Mouse (Mus musculus) gastrocnemius, postnatal 14 days (tissue): ENCODE measurements around the gene Tmem267. TPM values are rescaled to one million over a fixed set of nuclear protein-coding genes. Genes with fewer than 3 reads are reported as not detected.
"Not testable (repeated sequence)": the region's sequence is repeated elsewhere in the genome, so short reads cannot be mapped to it uniquely, and the experiment has no call there.

ENCODE experiments used
- DNase-seq: peaks from one replicate; pipeline ENCODE4 v3.0.0; 2021; ENCODE audit warnings: mixed read lengths
- intact Hi-C: fragments of 180-260 bp; cut with DNase I; formaldehyde crosslinking; loops from one replicate; pipeline ENCODE4 v1.15.1; 2025; ENCODE audit warnings: low total_unique reads
- long read RNA-seq, 2 experiments: library from polyadenylated mRNA; stranded (forward); transcript quantifications; one replicate each; pipeline ENCODE4 v2.0.0; 2021
- total RNA-seq, 2 experiments: library from RNA; stranded (reverse); gene quantifications; 2 replicates each; pipeline ENCODE4 v1.2.3; 2021

The Tmem267 gene
- 1 to 10 TPM; 6.3 to 8.6 TPM for total RNA-seq
- long read RNA-seq, experiment 1 = 0 reads
- long read RNA-seq, experiment 2 = 0 reads

DNA sequence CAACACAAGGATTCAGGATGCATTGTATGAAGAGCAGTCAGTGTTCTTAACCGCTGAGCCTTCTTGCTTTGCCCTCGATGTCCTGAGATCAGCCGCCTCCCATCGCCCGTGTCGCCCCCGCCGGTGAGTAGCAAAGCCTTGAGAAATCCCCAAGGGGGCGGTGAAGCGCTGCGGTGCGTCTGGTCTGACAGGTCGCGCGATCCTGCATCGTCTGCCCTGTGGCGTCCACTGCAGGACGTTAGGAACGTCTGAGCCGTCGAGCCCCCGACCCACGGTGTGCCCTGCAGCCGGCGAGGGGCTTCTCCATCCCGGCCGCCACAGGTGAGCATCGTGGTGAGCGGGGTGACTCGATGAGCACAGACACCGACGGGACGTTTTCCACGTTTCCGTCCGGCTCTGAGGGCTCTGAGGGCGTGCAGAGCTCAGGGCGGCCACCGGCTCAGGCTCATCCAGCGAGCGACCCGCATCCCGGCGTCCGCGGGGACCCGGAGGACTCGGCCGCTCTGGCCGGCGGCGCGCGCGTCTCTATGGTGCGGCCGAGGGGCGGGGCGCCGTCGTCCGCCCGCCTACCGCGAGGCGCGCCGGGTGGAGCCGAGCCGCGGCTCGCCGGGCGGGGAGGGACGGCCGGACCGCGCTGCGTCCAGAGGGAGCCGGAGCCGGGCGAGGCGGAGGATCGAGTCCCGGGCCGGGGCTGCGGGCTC, at the start of gene Tmem267, which contains the start of gene 3110070M22Rik:
Gene Tmem267, plus strand, starts transcription at position 160 of the 701 bp plus-strand sequence.
Gene 3110070M22Rik, minus strand, starts transcription at position 504 of the 701 bp plus-strand sequence.
- peak; percentile 86 for DNase-seq
- intact Hi-C loops = no loop called here

DNA sequence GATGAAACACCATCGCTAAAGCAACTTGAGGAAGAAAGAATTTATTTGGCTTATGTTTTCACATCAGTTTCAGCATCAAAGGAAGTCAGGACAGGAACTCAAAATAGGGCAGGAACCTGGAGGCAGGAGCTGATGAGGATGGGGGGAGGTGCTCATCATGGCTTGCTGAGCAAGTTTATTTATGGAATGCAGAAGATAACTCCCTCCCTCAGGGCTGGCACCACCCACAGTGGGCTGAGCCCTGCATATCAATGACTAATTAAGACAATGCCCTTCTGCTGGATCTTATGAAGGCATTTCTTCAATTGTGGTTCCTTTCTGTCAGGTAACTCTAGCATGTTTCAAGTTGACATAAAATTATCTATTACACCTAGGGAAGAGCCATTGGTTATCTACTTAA, 45.6 kb upstream of the Tmem267 start:
- intact Hi-C loops = no loop called here
- DNase-seq = no peak

DNA sequence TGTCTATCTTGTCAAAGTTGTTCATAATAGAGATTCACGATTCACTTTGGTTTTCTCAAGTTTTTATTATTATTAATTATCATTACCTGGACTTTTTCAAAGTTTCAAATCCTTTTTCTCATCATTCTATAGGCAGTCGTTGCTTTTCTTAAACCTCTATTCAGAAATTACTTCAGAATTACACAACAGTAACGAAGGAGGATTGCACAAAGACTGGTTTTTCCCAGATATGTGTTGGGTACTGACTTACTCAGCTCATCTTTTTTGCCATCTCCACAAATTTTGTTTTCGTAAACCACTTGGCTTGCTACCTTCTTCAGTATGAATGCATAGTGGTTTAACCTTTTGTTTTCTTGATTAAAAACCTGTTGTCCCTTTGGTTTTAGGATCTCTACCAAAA, 34.3 kb upstream of the Tmem267 start:
- DNase-seq = no peak
- intact Hi-C loops = no loop called here

DNA sequence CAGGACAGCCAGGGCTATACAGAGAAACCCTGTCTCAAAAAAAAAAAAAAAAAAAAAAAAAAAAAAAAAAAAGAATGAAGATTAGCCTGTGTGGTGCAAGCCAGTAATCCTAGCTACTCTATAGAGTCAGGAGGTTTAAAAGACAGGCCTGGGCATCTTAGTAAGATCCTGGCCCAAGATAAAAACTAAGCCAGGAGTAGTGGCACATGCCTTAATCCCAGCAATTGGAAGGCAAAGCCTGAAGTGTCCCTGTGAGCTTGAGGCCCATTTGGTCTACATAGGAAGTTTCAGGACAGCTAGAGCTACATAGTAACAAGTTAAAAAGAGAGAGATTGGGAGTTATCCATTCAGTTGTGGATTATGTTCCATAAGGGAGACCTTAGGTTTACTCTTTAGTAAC, 32.8 kb upstream of the Tmem267 start:
- intact Hi-C loops = no loop called here
- no peak for DNase-seq

DNA sequence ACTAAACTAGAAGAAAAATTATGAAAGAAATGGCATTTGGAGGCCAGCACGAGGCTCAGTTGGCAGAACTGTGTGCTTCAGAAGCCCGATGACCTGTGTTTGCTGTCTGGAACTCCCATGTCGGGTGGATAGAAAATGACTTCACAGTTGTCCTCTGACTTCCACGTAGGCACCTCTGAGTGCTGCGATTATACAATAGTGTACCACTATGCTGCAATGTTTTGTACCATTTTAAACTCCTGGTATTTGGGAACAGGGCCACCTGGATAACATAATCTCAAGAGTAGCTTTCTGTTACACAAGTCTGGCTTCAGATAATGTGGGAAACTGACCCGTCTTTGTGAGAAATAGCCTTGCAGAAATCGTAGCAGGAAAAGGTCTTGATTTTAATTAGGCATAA, 31.5 kb upstream of the Tmem267 start:
- DNase-seq = no peak
- intact Hi-C loops = no loop called here

DNA sequence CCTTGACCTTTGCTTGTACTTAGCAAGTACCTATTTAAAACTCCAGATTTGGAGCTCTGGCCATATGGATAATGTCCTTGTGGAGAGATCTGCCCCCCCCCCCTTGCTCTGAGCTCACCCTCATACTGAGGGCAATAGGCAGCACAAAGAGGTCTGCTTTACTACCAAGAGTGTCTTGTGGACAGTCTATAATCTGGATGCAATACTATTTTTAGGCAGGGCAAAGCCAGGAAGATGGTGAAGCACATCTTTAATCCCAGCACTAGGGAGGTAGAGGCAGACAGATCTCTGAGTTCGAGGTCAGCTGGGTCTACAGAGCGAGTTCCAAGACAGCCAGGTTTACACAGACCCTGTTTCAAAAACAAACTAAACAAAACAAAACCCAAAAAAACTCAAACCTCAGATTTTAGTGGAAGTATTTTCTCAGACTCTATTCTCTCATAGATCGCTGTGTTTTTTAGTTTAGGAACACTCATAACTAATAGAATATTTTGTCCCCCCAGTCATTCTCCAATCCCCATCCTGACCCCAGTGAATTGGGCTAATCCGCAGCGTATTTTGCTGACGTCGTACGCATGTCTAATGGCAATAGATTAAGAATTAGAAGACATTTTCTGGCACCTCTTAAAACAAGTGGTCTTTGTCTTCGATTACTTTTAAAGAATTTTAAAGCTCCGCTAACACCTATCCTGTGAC, 25.8 kb upstream of the Tmem267 start:
- no peak for DNase-seq
- intact Hi-C loops = no loop called here

DNA sequence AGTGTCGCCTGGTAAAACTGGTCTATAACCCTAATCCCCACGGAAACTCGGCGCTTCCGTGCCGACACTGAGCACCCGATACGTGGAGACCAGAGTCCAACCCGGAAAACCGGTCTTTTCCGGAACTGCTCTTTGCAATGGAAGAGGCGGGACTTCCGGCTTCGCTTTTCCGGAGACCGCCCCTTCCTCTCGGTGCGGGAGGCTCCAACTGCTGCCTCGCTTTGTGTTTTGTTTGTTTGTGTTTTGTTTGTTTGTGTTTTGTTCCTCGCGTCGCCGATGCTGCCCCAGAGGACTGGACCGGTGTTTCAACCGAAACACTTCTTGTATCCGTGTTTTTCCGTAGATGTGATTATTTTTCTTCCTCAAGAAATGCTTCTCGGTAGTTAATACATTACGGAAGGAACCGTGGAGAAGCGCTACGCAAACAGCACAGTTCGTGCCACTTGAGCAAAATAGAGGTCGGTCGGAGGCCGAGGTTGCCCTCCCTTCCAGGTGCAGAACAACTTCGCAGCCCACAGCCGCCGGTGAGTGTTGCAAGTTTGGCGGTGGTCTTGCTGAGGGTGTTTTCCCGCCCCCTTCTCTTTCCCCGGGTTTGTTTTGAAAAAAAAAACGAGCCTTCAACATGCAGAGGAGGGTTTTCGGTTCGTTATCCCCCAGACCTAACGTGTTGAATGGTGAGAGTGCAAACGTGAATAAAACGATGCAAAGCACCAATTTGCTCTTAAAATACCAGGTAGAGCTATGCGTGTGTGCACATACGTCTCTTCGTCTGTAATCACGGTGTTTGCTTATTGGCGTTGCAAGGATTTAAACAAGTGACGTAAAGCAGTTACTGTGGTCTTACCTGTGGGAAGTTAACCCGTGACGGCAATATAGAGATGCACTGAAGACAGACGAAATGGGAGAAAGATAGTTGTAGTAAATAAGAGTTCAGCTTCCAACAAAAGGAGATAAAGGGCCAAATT, 25.0 kb upstream of the Tmem267 start, which contains the start of gene 4833420G17Rik:
Gene 4833420G17Rik, plus strand, starts transcription at position 173 of the 965 bp plus-strand sequence.
- DNase-seq = peak; percentile 87
- intact Hi-C loops = no loop called here

DNA sequence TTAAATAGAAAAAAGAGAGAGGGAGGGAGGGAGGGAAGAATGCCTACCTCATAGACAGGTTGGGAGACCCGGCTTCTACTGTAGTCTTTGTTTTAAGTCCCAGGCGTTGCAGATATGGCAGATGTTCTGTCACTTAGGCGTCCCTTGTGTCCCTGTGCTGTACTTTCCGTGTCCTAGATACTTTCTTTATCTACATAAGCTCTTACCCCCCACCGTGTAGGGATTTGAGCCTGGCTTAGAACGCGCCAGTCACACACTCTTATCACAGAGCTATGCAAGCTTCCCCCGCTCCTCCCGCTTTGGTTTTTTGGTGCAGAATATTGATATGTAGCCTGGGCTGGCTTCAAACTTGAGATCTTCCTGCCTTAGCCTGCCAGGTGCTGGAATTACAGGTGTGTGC, 11.2 kb upstream of the Tmem267 start:
- intact Hi-C loops = no loop called here
- no peak for DNase-seq

DNA sequence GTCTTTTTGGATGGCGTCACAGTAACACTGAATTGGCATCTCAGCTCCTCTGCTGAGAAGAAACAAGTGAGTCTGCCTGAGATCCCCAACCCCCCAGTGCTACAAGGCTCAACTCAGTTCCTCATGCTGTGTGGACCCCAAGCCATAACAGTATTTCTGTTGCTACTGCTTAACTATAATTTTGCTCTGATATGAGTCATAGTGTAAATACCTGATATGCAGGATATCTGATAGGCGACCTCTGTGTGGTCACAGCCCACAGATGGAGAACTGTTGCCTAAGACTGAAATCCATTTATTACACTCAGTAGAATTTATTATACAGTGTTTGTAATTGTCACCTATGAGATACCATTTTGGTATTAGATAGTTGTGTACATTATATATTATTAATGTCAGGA, 10.1 kb upstream of the Tmem267 start:
- intact Hi-C loops = no loop called here

DNA sequence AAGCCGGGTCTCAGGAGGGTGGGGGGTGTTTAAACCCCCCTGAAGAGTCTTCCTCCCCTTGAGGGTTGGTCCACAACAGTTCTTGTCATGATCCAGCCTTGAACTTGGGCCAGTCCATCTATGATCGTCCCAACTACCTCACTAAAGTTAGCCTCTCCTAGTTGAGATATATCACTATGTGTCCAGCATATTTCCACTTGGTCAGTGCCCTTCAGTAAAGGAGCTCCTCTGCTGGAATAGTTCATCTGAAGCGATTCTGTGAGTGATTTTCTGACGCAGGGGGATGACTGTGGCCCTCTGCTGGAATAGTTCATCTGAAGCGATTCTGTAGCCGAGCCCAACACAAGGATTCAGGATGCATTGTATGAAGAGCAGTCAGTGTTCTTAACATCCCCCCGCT, 485 bp upstream of the Tmem267 start:
- intact Hi-C loops = no loop called here
- no peak for DNase-seq

More for the DNA sequence above, 10.1 kb upstream of the Tmem267 start:
- DNase-seq = no peak

DNA sequence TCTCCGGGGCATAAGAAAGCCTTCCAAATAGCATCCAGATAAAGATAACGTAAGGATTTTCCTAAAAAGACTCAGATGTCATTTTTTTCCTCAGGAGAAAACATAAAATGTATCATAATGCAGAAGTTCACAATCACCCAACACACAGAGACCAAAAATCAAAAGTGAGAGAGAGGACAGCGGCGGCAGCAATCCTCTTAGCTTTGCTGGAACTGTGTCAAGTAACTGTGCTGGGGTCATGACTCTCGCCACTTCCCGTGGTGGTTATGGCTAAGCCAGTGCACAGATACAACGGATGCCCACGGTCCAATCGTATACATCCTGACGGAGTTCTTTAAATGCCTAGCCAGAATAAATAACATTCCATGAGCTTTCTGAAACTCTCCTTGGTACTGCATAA, 4.2 kb downstream of the Tmem267 start:
- DNase-seq, intact Hi-C loops: not testable (repeated sequence)

DNA sequence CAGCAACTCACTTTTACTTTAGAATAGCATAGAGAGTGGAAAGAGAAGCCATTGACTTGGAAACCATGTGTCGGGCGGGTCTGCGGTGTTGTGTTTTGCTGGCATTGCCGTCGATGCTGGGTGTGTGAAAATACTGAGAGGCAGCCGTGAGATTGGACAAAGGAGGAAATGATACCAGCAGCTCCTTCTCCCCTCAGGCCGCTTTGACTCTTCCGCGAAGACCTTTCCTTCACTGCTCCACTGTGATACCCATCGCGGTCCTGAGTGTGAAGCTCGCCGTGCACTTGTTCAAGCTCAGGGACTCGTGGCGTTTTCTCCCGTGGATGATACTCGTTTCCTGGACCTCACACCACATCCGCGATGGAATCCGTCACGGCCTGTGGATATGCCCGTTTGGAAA, 7.1 kb downstream of the Tmem267 start:
- DNase-seq, intact Hi-C loops: not testable (repeated sequence)

DNA sequence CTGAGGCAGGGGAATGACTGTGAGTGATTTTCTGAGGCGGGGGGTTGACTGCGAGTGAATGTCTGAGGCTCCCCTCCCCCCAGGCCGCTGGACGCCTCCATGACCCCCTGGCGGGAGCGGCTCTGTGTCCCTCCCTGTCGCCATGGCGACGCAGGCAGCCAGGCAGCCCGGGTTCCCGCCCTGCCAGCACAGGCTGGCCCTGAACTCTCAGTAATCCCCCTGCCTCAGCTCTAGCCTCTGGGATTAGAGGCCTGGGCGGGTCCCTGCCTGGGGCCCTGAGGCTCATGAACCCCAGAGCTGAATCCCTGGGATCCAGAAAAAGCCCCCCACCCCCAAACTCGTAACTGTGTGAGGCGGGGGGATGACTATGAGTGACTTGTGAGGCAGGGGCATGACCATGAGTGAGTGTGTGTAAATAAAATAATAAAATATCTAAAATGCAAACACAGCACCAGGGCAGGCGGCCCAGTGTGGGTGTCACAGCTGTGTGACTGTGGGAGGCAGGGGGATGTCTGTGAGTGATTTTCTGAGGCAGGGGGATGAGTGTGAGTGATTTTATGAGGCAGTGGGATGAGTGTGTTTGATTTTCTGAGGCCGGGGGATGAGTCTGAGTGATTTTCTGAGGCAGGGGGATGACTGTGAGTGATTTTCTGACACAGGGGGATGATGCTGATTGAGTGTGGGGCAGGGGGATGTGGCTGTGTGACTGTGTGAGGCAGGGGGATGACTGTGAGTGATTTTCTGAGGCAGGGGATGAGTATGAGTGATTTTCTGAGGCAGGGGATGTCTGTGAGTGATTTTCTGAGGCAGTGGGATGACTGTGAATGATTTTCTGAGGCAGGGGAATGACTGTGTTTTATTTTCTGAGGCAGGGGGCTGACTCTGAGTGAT, 108.7 kb downstream of the Tmem267 start:
- intact Hi-C loops, DNase-seq: not testable (repeated sequence)

DNA sequence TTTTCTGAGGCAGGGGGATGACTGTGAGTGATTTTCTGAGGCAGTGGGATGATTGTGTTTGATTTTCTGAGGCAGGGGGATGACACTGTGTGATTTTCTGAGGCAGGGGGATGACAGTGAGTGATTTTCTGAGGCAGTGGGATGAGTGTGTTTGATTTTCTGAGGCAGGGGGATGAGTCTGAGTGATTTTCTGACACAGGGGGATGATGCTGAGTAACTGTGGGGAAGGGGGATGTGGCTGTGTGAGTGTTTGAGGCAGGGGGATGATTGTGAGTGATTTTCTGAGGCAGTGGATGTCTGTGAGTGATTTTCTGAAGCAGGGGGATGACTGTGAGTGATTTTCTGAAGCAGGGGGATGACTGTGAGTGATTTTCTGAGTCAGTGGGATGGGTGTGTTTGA, 110.6 kb downstream of the Tmem267 start:
- intact Hi-C loops, DNase-seq: not testable (repeated sequence)

DNA sequence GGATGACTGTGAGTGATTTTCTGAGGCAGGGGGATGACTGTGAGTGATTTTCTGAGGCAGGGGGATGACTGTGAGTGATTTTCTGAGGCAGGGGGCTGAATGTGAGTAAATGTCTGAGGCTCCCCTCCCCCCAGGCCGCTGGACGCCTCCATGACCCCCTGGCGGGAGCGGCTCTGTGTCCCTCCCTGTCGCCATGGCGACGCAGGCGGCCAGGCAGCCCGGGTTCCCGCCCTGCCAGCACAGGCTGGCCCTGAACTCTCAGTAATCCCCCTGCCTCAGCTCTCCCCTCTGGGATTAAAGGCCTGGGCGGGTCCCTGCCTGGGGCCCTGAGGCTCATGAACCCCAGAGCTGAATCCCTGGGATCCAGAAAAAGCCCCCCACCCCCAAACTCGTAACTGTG, 111.2 kb downstream of the Tmem267 start:
- peak; percentile 28 for DNase-seq
- intact Hi-C loops = not testable (repeated sequence)

DNA sequence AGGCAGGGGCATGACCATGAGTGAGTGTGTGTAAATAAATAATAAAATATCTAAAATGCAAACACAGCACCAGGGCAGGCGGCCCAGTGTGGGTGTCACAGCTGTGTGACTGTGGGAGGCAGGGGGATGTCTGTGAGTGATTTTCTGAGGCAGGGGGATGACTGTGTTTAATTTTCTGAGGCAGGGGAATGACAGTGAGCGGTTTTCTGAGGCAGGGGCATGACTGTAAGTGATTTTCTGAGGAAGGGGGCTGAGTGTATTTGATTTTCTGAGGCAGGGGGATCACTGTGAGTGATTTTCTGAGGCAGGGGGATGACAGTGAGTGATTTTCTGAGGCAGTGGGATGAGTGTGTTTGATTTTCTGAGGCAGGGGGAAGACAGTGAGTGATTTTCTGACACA, 111.7 kb downstream of the Tmem267 start:
- intact Hi-C loops, DNase-seq: not testable (repeated sequence)

DNA sequence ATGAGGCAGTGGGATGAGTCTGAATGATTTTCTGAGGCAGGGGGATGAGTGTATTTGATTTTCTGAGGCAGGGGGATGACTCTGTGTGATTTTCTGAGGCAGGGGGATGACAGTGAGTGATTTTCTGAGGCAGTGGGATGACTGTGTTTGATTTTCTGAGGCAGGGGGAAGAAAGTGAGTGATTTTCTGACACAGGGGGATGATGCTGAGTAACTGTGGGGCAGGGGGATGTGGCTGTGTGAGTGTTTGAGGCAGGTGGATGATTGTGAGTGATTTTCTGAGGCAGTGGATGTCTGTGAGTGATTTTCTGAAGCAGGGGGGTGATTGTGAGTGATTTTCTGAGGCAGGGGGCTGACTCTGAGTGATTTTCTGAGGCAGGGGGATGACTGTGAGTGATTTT, 112.3 kb downstream of the Tmem267 start:
- intact Hi-C loops = not testable (repeated sequence)
- DNase-seq = peak; percentile 43

DNA sequence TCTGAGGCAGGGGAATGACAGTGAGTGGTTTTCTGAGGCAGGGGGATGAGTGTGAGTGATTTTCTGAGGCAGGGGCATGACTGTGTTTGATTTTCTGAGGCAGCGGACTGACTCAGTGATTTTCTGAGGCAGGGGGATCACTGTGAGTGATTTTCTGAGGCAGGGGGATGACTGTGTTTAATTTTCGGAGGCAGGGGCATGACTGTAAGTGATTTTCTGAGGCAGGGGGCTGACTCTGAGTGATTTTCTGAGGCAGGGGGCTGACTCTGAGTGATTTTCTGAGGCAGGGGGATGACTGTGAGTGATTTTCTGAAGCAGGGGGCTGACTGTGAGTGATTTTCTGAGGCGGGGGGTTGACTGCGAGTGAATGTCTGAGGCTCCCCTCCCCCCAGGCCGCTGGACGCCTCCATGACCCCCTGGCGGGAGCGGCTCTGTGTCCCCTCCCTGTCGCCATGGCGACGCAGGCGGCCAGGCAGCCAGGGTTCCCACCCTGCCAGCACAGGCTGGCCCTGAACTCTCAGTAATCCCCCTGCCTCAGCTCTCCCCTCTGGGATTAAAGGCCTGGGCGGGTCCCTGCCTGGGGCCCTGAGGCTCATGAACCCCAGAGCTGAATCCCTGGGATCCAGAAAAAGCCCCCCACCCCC, 115.0 kb downstream of the Tmem267 start:
- DNase-seq = peak; percentile 66
- intact Hi-C loops = not testable (repeated sequence)
